Mouse (Mus musculus): ENCODE results near the gene Krt76. TPM values are rescaled to one million over a fixed set of nuclear protein-coding genes. Genes with fewer than 3 reads are reported as not detected.

Gene Krt76
- polyA plus RNA-seq (2014; fragmentation: Nextera tagmentation; extraction: Ambion mirVana): not detected in 2 replicates

GRCm38 (mm10) chr15:101892820-101893219, at the start of gene Krt76:
TSS of gene Krt76 (minus strand) at chr15:101892920.
- no peak within 1 kb of the TSS for H3K4me2 ChIP-seq (replicated peaks)
- H3K27ac ChIP-seq: no peak within 1 kb of the TSS
- ATAC-seq (ENCODE audit: low FRiP score): no peak
- no peaks in the 10 kb centered on the region for H3K4me1 ChIP-seq (replicated peaks; ENCODE audit: control insufficient read depth, insufficient read depth, low read length)
- DNase-seq (ENCODE audit: low spot score): no peak
- no peaks in the 10 kb centered on the region for H3K27me3 ChIP-seq (ENCODE audit: control insufficient read depth, insufficient read depth, low read length)
- H3K4me3 ChIP-seq (replicated peaks; ENCODE audit: low read length): no peak within 1 kb of the TSS
- no peaks in the 10 kb centered on the region for H3K36me3 ChIP-seq (replicated peaks; ENCODE audit: control insufficient read depth, insufficient read depth)
- no peak within 1 kb of the TSS for H3K9ac ChIP-seq
- no peaks in the 10 kb centered on the region for H3K9me3 ChIP-seq (ENCODE audit: control insufficient read depth, low read length)
- 66% methylated on average over 4 of the region's 4 CpGs for WGBS

GRCm38 (mm10) chr15:101941948-101942347, 49.2 kb upstream of the Krt76 start:
- DNase-seq (ENCODE audit: low spot score): no peak
- Histone ChIP-seq H3K9me3 (ENCODE audit: control insufficient read depth, low read length) (no peaks in the 10 kb centered on the region), H3K27me3 (ENCODE audit: control insufficient read depth, insufficient read depth, low read length) (no peaks in the 10 kb centered on the region), H3K4me2 (replicated peaks) (no peak overlapping the region), H3K27ac (no peak overlapping the region), H3K4me3 (replicated peaks; ENCODE audit: low read length) (no peak overlapping the region), H3K36me3 (replicated peaks; ENCODE audit: control insufficient read depth, insufficient read depth) (no peaks in the 10 kb centered on the region), H3K9ac (no peak overlapping the region), H3K4me1 (replicated peaks; ENCODE audit: control insufficient read depth, insufficient read depth, low read length) (no peaks in the 10 kb centered on the region)
- ATAC-seq (ENCODE audit: low FRiP score): no peak
- WGBS: 72% methylated on average over 8 of the region's 8 CpGs

- 60% methylated on average over 6 of the region's 6 CpGs for WGBS
- Histone ChIP-seq H3K4me1 (replicated peaks; ENCODE audit: control insufficient read depth, insufficient read depth, low read length) (no peaks in the 10 kb centered on the region), H3K9ac (no peak within 1 kb of the TSS), H3K27me3 (ENCODE audit: control insufficient read depth, insufficient read depth, low read length) (no peaks in the 10 kb centered on the region), H3K9me3 (ENCODE audit: control insufficient read depth, low read length) (no peaks in the 10 kb centered on the region), H3K27ac (no peak within 1 kb of the TSS), H3K4me3 (replicated peaks; ENCODE audit: low read length) (no peak within 1 kb of the TSS), H3K4me2 (replicated peaks) (no peak within 1 kb of the TSS), H3K36me3 (replicated peaks; ENCODE audit: control insufficient read depth, insufficient read depth) (no peaks in the 10 kb centered on the region)
- DNase-seq (ENCODE audit: low spot score): no peak
- no peak for ATAC-seq (ENCODE audit: low FRiP score)
Measured at GRCm38 (mm10) chr15:101940274-101940829, 47.6 kb upstream of the Krt76 start, which contains the start of gene Krt79. TSS of gene Krt79 (minus strand) at chr15:101940324.

GRCm38 (mm10) chr15:101938600-101939308, 46.0 kb upstream of the Krt76 start:
- H3K36me3 ChIP-seq (replicated peaks; ENCODE audit: control insufficient read depth, insufficient read depth): no peaks in the 10 kb centered on the region
- WGBS: 91% methylated on average over 9 of the region's 9 CpGs
- no peak overlapping the region for H3K4me3 ChIP-seq (replicated peaks; ENCODE audit: low read length)
- no peaks in the 10 kb centered on the region for H3K27me3 ChIP-seq (ENCODE audit: control insufficient read depth, insufficient read depth, low read length)
- no peak overlapping the region for H3K9ac ChIP-seq
- H3K4me2 ChIP-seq (replicated peaks): no peak overlapping the region
- no peaks in the 10 kb centered on the region for H3K9me3 ChIP-seq (ENCODE audit: control insufficient read depth, low read length)
- no peaks in the 10 kb centered on the region for H3K4me1 ChIP-seq (replicated peaks; ENCODE audit: control insufficient read depth, insufficient read depth, low read length)
- DNase-seq (ENCODE audit: low spot score) (no peak), ATAC-seq (ENCODE audit: low FRiP score) (no peak)
- H3K27ac ChIP-seq: no peak overlapping the region

- Histone ChIP-seq H3K9ac (no peak overlapping the region), H3K36me3 (replicated peaks; ENCODE audit: control insufficient read depth, insufficient read depth) (no peaks in the 10 kb centered on the region), H3K4me3 (replicated peaks; ENCODE audit: low read length) (no peak overlapping the region), H3K4me2 (replicated peaks) (no peak overlapping the region), H3K9me3 (ENCODE audit: control insufficient read depth, low read length) (no peaks in the 10 kb centered on the region), H3K27ac (no peak overlapping the region), H3K27me3 (ENCODE audit: control insufficient read depth, insufficient read depth, low read length) (peaks cover 10% of the 10 kb centered on the region; the same call in 1 of the 2 replicates), H3K4me1 (replicated peaks; ENCODE audit: control insufficient read depth, insufficient read depth, low read length) (peaks cover 17% of the 10 kb centered on the region; the same call in 1 of the 2 replicates)
- whole genome bisulfite sequencing: 83% methylated on average over 6 of the region's 6 CpGs
- no peak for ATAC-seq (ENCODE audit: low FRiP score)
- no peak for DNase-seq (ENCODE audit: low spot score)
Measured at GRCm38 (mm10) chr15:101933024-101933423, 40.3 kb upstream of the Krt76 start.

- Histone ChIP-seq H3K4me3 (replicated peaks; ENCODE audit: low read length) (no peak overlapping the region), H3K9ac (no peak overlapping the region), H3K4me2 (replicated peaks) (peak overlapping the region; percentile 39), H3K36me3 (replicated peaks; ENCODE audit: control insufficient read depth, insufficient read depth) (no peaks in the 10 kb centered on the region), H3K27me3 (ENCODE audit: control insufficient read depth, insufficient read depth, low read length) (peaks cover 10% of the 10 kb centered on the region; the same call in 1 of the 2 replicates), H3K27ac (no peak overlapping the region), H3K9me3 (ENCODE audit: control insufficient read depth, low read length) (no peaks in the 10 kb centered on the region), H3K4me1 (replicated peaks; ENCODE audit: control insufficient read depth, insufficient read depth, low read length) (peaks cover 17% of the 10 kb centered on the region; the same call in 1 of the 2 replicates)
- DNase-seq (ENCODE audit: low spot score): no peak
- WGBS: 5% methylated on average over 17 of the region's 17 CpGs
- no peak for ATAC-seq (ENCODE audit: low FRiP score)
Measured at GRCm38 (mm10) chr15:101929666-101930065, 36.9 kb upstream of the Krt76 start.

- H3K4me3 ChIP-seq (replicated peaks; ENCODE audit: low read length): no peak overlapping the region
- no peak overlapping the region for H3K27ac ChIP-seq
- ATAC-seq (ENCODE audit: low FRiP score) (no peak), DNase-seq (ENCODE audit: low spot score) (no peak)
- WGBS: 9% methylated on average over 9 of the region's 9 CpGs
- no peaks in the 10 kb centered on the region for H3K9me3 ChIP-seq (ENCODE audit: control insufficient read depth, low read length)
- no peak overlapping the region for H3K9ac ChIP-seq
- H3K36me3 ChIP-seq (replicated peaks; ENCODE audit: control insufficient read depth, insufficient read depth): no peaks in the 10 kb centered on the region
- H3K4me1 ChIP-seq (replicated peaks; ENCODE audit: control insufficient read depth, insufficient read depth, low read length): peaks cover 17% of the 10 kb centered on the region; the same call in 1 of the 2 replicates
- peaks cover 10% of the 10 kb centered on the region; the same call in 1 of the 2 replicates for H3K27me3 ChIP-seq (ENCODE audit: control insufficient read depth, insufficient read depth, low read length)
- no peak overlapping the region for H3K4me2 ChIP-seq (replicated peaks)
Measured at GRCm38 (mm10) chr15:101929087-101929486, 36.4 kb upstream of the Krt76 start.

GRCm38 (mm10) chr15:101927340-101928080, 34.8 kb upstream of the Krt76 start:
- H3K9me3 ChIP-seq (ENCODE audit: control insufficient read depth, low read length): no peaks in the 10 kb centered on the region
- H3K4me2 ChIP-seq (replicated peaks): no peak overlapping the region
- H3K36me3 ChIP-seq (replicated peaks; ENCODE audit: control insufficient read depth, insufficient read depth): no peaks in the 10 kb centered on the region
- DNase-seq (ENCODE audit: low spot score): no peak
- WGBS: 80% methylated on average over 12 of the region's 12 CpGs
- peaks cover 17% of the 10 kb centered on the region; the same call in 1 of the 2 replicates for H3K4me1 ChIP-seq (replicated peaks; ENCODE audit: control insufficient read depth, insufficient read depth, low read length)
- ATAC-seq (ENCODE audit: low FRiP score): no peak
- H3K27ac ChIP-seq: no peak overlapping the region
- peaks cover 10% of the 10 kb centered on the region; the same call in 1 of the 2 replicates for H3K27me3 ChIP-seq (ENCODE audit: control insufficient read depth, insufficient read depth, low read length)
- no peak overlapping the region for H3K9ac ChIP-seq
- no peak overlapping the region for H3K4me3 ChIP-seq (replicated peaks; ENCODE audit: low read length)

- Histone ChIP-seq H3K9me3 (ENCODE audit: control insufficient read depth, low read length) (no peaks in the 10 kb centered on the region), H3K9ac (no peak overlapping the region), H3K27me3 (ENCODE audit: control insufficient read depth, insufficient read depth, low read length) (peaks cover 10% of the 10 kb centered on the region; the same call in 1 of the 2 replicates), H3K36me3 (replicated peaks; ENCODE audit: control insufficient read depth, insufficient read depth) (no peaks in the 10 kb centered on the region), H3K4me3 (replicated peaks; ENCODE audit: low read length) (no peak overlapping the region), H3K27ac (no peak overlapping the region), H3K4me2 (replicated peaks) (no peak overlapping the region), H3K4me1 (replicated peaks; ENCODE audit: control insufficient read depth, insufficient read depth, low read length) (peaks cover 11% of the 10 kb centered on the region; the same call in 1 of the 2 replicates)
- 100% methylated on average over 1 of the region's 1 CpGs for WGBS
- DNase-seq (ENCODE audit: low spot score) (no peak), ATAC-seq (ENCODE audit: low FRiP score) (no peak)
Measured at GRCm38 (mm10) chr15:101925041-101925440, 32.3 kb upstream of the Krt76 start.
